Mouse (Mus musculus) C2C12 (cell line): ENCODE data around the gene Bcan. TPM values are rescaled to one million over a fixed set of nuclear protein-coding genes. Genes with fewer than 3 reads are reported as not detected.

Experiments
- H3K27me3 ChIP-seq: one replicate; pipeline ENCODE4 v1.6.1; 2011; ENCODE audit not compliant: control insufficient read depth, insufficient read depth, insufficient read length
- H3K36me3 ChIP-seq: one replicate; pipeline ENCODE4 v1.6.1; 2011; ENCODE audit not compliant: control insufficient read depth, insufficient read depth
- H3K4me3 ChIP-seq: one replicate; pipeline ENCODE4 v1.5.1; 2011; ENCODE audit warnings: mild to moderate bottlenecking, control low read depth; ENCODE audit not compliant: poor library complexity, insufficient read depth, severe bottlenecking
- H3K79me2 ChIP-seq: one replicate; pipeline ENCODE4 v1.6.1; 2011; ENCODE audit not compliant: control insufficient read depth, insufficient read depth
- H3K79me3 ChIP-seq: one replicate; pipeline ENCODE4 v1.6.1; 2011; ENCODE audit warnings: low read depth, control low read depth
- H3ac ChIP-seq: one replicate; pipeline ENCODE3; 2011; ENCODE audit warnings: low read depth; ENCODE audit not compliant: control insufficient read depth, insufficient read length
- CEBPB ChIP-seq: IDR thresholded peaks from one replicate; pipeline ENCODE4 v1.6.1; 2011; ENCODE audit warnings: low read depth, mild to moderate bottlenecking, control low read depth, moderate library complexity
- CTCF ChIP-seq: IDR thresholded peaks from one replicate; pipeline ENCODE4 v1.5.1; 2011; ENCODE audit not compliant: control insufficient read depth, insufficient read depth, insufficient read length
- FOSL1 ChIP-seq: IDR thresholded peaks from one replicate; pipeline ENCODE4 v1.8.0; 2011; ENCODE audit warnings: mild to moderate bottlenecking, low read length; ENCODE audit not compliant: poor library complexity, insufficient read depth, severe bottlenecking
- MAX ChIP-seq: IDR thresholded peaks from one replicate; pipeline ENCODE4 v1.6.1; 2011; ENCODE audit warnings: mild to moderate bottlenecking, control low read depth
- MYOD1 ChIP-seq: IDR thresholded peaks from one replicate; pipeline ENCODE4 v1.6.1; 2011; ENCODE audit warnings: low read depth; ENCODE audit not compliant: control insufficient read depth, insufficient read length
- MYOG ChIP-seq: IDR thresholded peaks from one replicate; pipeline ENCODE4 v1.6.1; 2011; ENCODE audit not compliant: control insufficient read depth, insufficient read length; ENCODE audit errors: extremely low read depth
- USF1 ChIP-seq: IDR thresholded peaks from one replicate; pipeline ENCODE4 v1.6.1; 2011; ENCODE audit warnings: low read depth, mild to moderate bottlenecking, control low read depth, moderate library complexity
- polyA plus RNA-seq: library from polyadenylated mRNA; unstranded; fragments of >200 nt; fragmentation: generic; extraction: Trizol; gene quantifications from one replicate; pipeline ENCODE4 v1.2.1, GENCODE M21; 2012; ENCODE audit warnings: missing spikeins

The Bcan gene
- polyA plus RNA-seq, 1 experiment, result 0.15 TPM

DNA sequence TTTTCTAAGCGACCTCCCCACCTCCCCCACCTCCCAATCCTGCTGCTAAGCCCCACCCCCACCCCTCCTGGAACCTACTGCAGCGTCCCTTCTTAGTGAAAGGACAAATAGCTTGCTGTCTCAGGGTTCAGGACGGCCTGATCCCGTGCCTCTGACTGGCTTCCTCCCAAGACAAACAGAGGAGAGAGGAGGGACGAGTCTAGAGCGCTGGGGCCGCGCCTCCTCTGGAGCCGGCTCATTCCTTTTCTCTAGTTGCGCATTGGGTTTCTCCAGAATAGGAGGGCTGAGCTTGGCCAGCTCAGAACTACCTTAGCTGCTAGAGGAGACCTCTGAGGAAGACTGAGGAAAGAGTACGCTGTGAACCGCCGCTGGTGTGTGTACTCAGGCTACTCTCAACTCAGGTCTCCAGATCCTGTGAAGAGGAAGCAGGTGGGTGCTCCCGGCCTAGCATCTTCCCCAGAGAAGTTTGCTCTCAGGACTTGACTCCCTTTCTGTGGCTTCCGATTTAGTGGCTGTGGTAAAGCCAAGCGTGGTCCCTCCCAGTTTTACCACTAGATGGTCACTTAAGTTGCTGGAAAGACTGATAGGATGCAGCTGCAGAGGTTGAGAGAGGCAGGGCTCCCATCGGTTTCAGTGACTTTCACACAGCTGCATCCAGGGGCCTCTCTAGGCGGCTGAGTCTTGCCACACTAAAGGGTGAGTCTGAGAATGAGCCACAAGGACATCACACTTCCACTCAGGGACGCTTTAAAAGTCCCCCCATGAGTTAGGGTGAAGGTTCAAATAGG, 30.8 kb upstream of the Bcan start:
- Histone ChIP-seq H3K27me3 (peaks cover 18% of the 10 kb centered on the region), H3K36me3 (no peaks in the 10 kb centered on the region), H3K4me3 (no peak overlapping the region), H3ac (no peak overlapping the region), H3K79me3 (no peaks in the 10 kb centered on the region), H3K79me2 (no peaks in the 10 kb centered on the region)
- TF ChIP-seq MYOG (no peak), CEBPB (no peak), MAX (no peak), MYOD1 (no peak), USF1 (no peak), CTCF (no peak), FOSL1 (no peak)

DNA sequence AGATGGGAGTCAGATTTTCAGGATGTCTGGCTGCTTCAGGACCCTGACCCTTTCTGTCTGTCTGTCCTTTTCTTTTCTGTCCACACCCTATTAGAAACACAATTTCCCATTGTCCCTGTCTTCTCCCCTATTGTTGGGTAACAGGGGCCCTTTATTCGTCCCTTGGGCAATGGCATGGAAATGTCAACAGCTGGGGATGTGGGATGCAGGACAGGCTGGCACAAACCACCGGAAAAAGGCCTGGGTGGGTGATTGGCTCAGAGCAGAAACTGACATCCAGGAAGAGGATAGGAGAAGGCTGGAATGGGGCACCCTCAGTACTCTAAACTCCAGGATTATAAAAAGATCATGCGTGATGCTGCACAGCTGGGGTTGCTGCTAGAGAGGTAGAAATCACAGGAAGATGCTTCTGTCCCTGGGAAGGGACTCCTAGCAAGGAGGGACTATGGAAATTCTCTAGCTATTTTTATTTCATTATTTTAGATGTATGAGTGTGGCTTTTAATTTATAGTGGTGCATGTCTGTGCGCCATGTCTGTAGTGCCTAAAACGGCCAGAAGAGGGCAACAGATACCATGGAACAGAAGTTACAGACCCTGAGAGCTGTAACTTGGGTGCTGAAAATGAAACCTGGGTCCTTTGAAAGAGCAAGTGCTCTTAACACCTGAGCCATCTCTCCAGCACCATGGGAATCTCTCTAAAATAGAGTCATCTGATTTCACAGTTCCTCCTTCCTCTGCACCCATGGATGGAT, 27.6 kb upstream of the Bcan start, which contains the start of gene Hapln2:
Gene Hapln2, minus strand, starts transcription at position 150 of the 753 bp plus-strand sequence.
- Histone ChIP-seq H3K36me3 (no peaks in the 10 kb centered on the region), H3K27me3 (peaks cover 43% of the 10 kb centered on the region), H3K4me3 (no peak within 1 kb of the TSS), H3K79me3 (no peaks in the 10 kb centered on the region), H3K79me2 (no peaks in the 10 kb centered on the region), H3ac (no peak within 1 kb of the TSS)
- TF ChIP-seq MYOG (no peak), USF1 (no peak), FOSL1 (no peak), CEBPB (no peak), MYOD1 (no peak)

DNA sequence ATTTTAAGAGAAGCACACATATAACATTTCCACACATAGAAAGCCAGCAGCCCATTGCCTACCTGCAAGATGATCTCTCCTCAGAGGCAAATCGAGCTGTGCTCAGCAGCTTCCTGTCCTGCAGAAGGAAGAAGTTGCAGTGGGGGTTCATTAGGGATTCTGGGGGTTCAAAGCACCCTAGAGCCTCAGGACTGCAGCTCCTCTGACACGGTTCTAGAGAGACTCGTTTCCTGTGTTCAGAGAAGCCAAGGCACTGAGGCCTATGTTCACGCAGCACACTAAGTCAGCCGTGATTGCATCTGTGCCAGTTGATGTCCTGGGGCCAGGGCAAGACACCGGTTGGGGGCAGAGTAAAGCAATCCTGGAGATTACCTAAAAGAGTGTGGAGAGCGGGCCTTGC, 26.8 kb upstream of the Bcan start:
- H3ac ChIP-seq, result no peak overlapping the region
- no peaks in the 10 kb centered on the region for H3K79me2 ChIP-seq
- no peaks in the 10 kb centered on the region for H3K36me3 ChIP-seq
- H3K4me3 ChIP-seq, result no peak overlapping the region
- TF ChIP-seq MAX (no peak), USF1 (no peak), MYOG (no peak), MYOD1 (no peak), CTCF (no peak), FOSL1 (no peak), CEBPB (no peak)
- H3K79me3 ChIP-seq, result no peaks in the 10 kb centered on the region
- H3K27me3 ChIP-seq, result peaks cover 50% of the 10 kb centered on the region

DNA sequence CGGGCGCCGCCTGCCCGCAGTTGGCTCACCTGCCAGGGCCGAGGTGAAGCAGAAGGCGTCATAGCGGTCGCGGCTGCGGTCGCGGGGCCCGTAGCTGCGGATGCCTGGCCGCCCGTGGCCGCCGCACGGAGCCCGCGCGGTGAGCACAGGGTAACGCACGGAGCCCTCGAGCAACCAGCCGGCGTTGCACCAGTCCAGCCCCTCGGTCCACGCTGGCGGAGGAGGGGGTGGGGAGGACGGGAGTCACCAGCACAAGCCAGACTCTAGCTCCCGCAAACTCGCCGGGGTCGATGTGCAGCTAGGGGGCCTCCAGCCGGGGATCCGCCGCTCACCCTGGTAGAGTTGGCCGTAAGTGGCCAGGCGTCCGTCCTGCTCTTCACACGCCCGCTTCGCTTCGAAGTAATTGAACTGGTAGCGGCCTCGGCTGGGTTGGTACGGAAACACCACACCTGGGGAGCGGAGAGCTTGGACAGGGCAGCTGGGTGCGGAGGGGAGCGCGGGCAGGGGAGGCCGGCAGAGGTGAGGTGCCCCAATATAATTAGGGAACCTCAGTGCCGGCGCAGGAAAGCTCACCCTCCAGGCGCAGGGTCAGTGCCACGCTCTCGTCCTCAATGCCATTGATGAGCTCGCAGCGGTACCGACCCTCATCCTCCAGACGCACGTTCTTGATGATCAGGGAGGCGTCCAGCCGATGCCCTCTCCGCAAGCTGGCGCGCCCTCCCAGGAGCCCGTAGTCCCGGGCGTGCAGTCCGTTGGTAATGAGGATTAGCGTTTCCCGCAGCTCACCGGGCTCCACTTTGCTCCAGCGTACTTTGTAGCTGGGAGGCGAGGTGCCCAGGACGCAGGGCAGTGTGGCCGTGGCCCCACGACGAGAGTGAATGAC, 23.4 kb upstream of the Bcan start:
- Histone ChIP-seq H3K79me2 (no peaks in the 10 kb centered on the region), H3K79me3 (no peaks in the 10 kb centered on the region), H3K36me3 (no peaks in the 10 kb centered on the region), H3K27me3 (peaks cover 46% of the 10 kb centered on the region), H3ac (no peak overlapping the region), H3K4me3 (no peak overlapping the region)
- no peak for TF ChIP-seq CTCF
- TF ChIP-seq CEBPB, result no peak
- no peak for TF ChIP-seq MAX
- TF ChIP-seq MYOG, result no peak
- TF ChIP-seq MYOD1, result no peak
- TF ChIP-seq USF1, result no peak
- no peak for TF ChIP-seq FOSL1
